Mouse (Mus musculus): ENCODE results near the gene Col6a5. TPM values are rescaled to one million over a fixed set of nuclear protein-coding genes. Genes with fewer than 3 reads are reported as not detected.

Col6a5 gene
- polyA plus RNA-seq, 1 experiment from 2014 or later: 0.05 TPM

- H3K4me3 ChIP-seq (ENCODE audit: control insufficient read depth in 1 of 2, insufficient read depth in 1 of 2, low read depth in 1 of 2, low read length in 2 of 2): no peak overlapping the region
- no peaks in the 10 kb centered on the region for H3K9me3 ChIP-seq (ENCODE audit: control insufficient read depth, low read length)
- no peak for ATAC-seq (ENCODE audit: insufficient number of reproducible peaks, insufficient read depth, low FRiP score, low read depth)
- no peaks in the 10 kb centered on the region for H3K36me3 ChIP-seq (ENCODE audit: control insufficient read depth, insufficient read depth, low read length)
- H3K4me1 ChIP-seq (ENCODE audit: control insufficient read depth in 2 of 2, insufficient read depth in 2 of 2, low read length in 2 of 2): no peaks in the 10 kb centered on the region
- H3K27ac ChIP-seq (replicated peaks in 1 of 2; ENCODE audit: control insufficient read depth in 1 of 2, insufficient read depth in 1 of 2, low read depth in 2 of 2, low read length in 2 of 2): no peak overlapping the region
- H3K4me2 ChIP-seq (ENCODE audit: low read length): no peak overlapping the region
- H3K27me3 ChIP-seq (ENCODE audit: control insufficient read depth, insufficient read depth, low read length): peaks cover 13% of the 10 kb centered on the region
- H3K9ac ChIP-seq (ENCODE audit: low read length): no peak overlapping the region
- 28% methylated on average over 13 of the region's 13 CpGs for WGBS
Observed at GRCm38 (mm10) chr9:105976871-105977270, 16.4 kb upstream of the Col6a5 start.

- Histone ChIP-seq H3K27ac (replicated peaks in 1 of 2; ENCODE audit: control insufficient read depth in 1 of 2, insufficient read depth in 1 of 2, low read depth in 2 of 2, low read length in 2 of 2) (no peak overlapping the region), H3K9ac (ENCODE audit: low read length) (no peak overlapping the region), H3K9me3 (ENCODE audit: control insufficient read depth, low read length) (no peaks in the 10 kb centered on the region), H3K4me1 (ENCODE audit: control insufficient read depth in 2 of 2, insufficient read depth in 2 of 2, low read length in 2 of 2) (no peaks in the 10 kb centered on the region), H3K4me2 (ENCODE audit: low read length) (no peak overlapping the region), H3K27me3 (ENCODE audit: control insufficient read depth, insufficient read depth, low read length) (peaks cover 13% of the 10 kb centered on the region), H3K4me3 (ENCODE audit: control insufficient read depth in 1 of 2, insufficient read depth in 1 of 2, low read depth in 1 of 2, low read length in 2 of 2) (no peak overlapping the region), H3K36me3 (ENCODE audit: control insufficient read depth, insufficient read depth, low read length) (no peaks in the 10 kb centered on the region)
- ATAC-seq (ENCODE audit: insufficient number of reproducible peaks, insufficient read depth, low FRiP score, low read depth): no peak
- WGBS: 39% methylated on average over 6 of the region's 6 CpGs
Observed at GRCm38 (mm10) chr9:105976314-105976713, 15.9 kb upstream of the Col6a5 start.

GRCm38 (mm10) chr9:105973736-105974135 lies 13.3 kb upstream of the Col6a5 start:
- Histone ChIP-seq H3K27ac (replicated peaks in 1 of 2; ENCODE audit: control insufficient read depth in 1 of 2, insufficient read depth in 1 of 2, low read depth in 2 of 2, low read length in 2 of 2) (no peak overlapping the region), H3K9me3 (ENCODE audit: control insufficient read depth, low read length) (no peaks in the 10 kb centered on the region), H3K36me3 (ENCODE audit: control insufficient read depth, insufficient read depth, low read length) (no peaks in the 10 kb centered on the region), H3K4me3 (ENCODE audit: control insufficient read depth in 1 of 2, insufficient read depth in 1 of 2, low read depth in 1 of 2, low read length in 2 of 2) (no peak overlapping the region), H3K4me2 (ENCODE audit: low read length) (no peak overlapping the region), H3K27me3 (ENCODE audit: control insufficient read depth, insufficient read depth, low read length) (peaks cover 13% of the 10 kb centered on the region), H3K9ac (ENCODE audit: low read length) (no peak overlapping the region), H3K4me1 (ENCODE audit: control insufficient read depth in 2 of 2, insufficient read depth in 2 of 2, low read length in 2 of 2) (no peaks in the 10 kb centered on the region)
- no peak for ATAC-seq (ENCODE audit: insufficient number of reproducible peaks, insufficient read depth, low FRiP score, low read depth)
- 75% methylated on average over 1 of the region's 1 CpGs for WGBS

GRCm38 (mm10) chr9:105972031-105972430 lies 11.6 kb upstream of the Col6a5 start:
- Histone ChIP-seq H3K27ac (replicated peaks in 1 of 2; ENCODE audit: control insufficient read depth in 1 of 2, insufficient read depth in 1 of 2, low read depth in 2 of 2, low read length in 2 of 2) (no peak overlapping the region), H3K9me3 (ENCODE audit: control insufficient read depth, low read length) (no peaks in the 10 kb centered on the region), H3K9ac (ENCODE audit: low read length) (no peak overlapping the region), H3K36me3 (ENCODE audit: control insufficient read depth, insufficient read depth, low read length) (no peaks in the 10 kb centered on the region), H3K4me2 (ENCODE audit: low read length) (no peak overlapping the region), H3K27me3 (ENCODE audit: control insufficient read depth, insufficient read depth, low read length) (peaks cover 11% of the 10 kb centered on the region), H3K4me1 (ENCODE audit: control insufficient read depth in 2 of 2, insufficient read depth in 2 of 2, low read length in 2 of 2) (no peaks in the 10 kb centered on the region), H3K4me3 (ENCODE audit: control insufficient read depth in 1 of 2, insufficient read depth in 1 of 2, low read depth in 1 of 2, low read length in 2 of 2) (no peak overlapping the region)
- 75% methylated on average over 3 of the region's 3 CpGs for WGBS
- no peak for ATAC-seq (ENCODE audit: insufficient number of reproducible peaks, insufficient read depth, low FRiP score, low read depth)

GRCm38 (mm10) chr9:105971351-105971894 lies 11.0 kb upstream of the Col6a5 start:
- Histone ChIP-seq H3K36me3 (ENCODE audit: control insufficient read depth, insufficient read depth, low read length) (no peaks in the 10 kb centered on the region), H3K9me3 (ENCODE audit: control insufficient read depth, low read length) (no peaks in the 10 kb centered on the region), H3K4me3 (ENCODE audit: control insufficient read depth in 1 of 2, insufficient read depth in 1 of 2, low read depth in 1 of 2, low read length in 2 of 2) (no peak overlapping the region), H3K27ac (replicated peaks in 1 of 2; ENCODE audit: control insufficient read depth in 1 of 2, insufficient read depth in 1 of 2, low read depth in 2 of 2, low read length in 2 of 2) (no peak overlapping the region), H3K4me2 (ENCODE audit: low read length) (no peak overlapping the region), H3K9ac (ENCODE audit: low read length) (no peak overlapping the region), H3K27me3 (ENCODE audit: control insufficient read depth, insufficient read depth, low read length) (peaks cover 5% of the 10 kb centered on the region; the same call in 1 of the 2 replicates), H3K4me1 (ENCODE audit: control insufficient read depth in 2 of 2, insufficient read depth in 2 of 2, low read length in 2 of 2) (no peaks in the 10 kb centered on the region)
- WGBS: 88% methylated on average over 14 of the region's 14 CpGs
- no peak for ATAC-seq (ENCODE audit: insufficient number of reproducible peaks, insufficient read depth, low FRiP score, low read depth)

GRCm38 (mm10) chr9:105970901-105971300 lies 10.5 kb upstream of the Col6a5 start:
- Histone ChIP-seq H3K9ac (ENCODE audit: low read length) (no peak overlapping the region), H3K4me1 (ENCODE audit: control insufficient read depth in 2 of 2, insufficient read depth in 2 of 2, low read length in 2 of 2) (no peaks in the 10 kb centered on the region), H3K4me2 (ENCODE audit: low read length) (no peak overlapping the region), H3K27me3 (ENCODE audit: control insufficient read depth, insufficient read depth, low read length) (peaks cover 3% of the 10 kb centered on the region; the same call in 1 of the 2 replicates), H3K9me3 (ENCODE audit: control insufficient read depth, low read length) (no peaks in the 10 kb centered on the region), H3K36me3 (ENCODE audit: control insufficient read depth, insufficient read depth, low read length) (no peaks in the 10 kb centered on the region), H3K4me3 (ENCODE audit: control insufficient read depth in 1 of 2, insufficient read depth in 1 of 2, low read depth in 1 of 2, low read length in 2 of 2) (no peak overlapping the region), H3K27ac (replicated peaks in 1 of 2; ENCODE audit: control insufficient read depth in 1 of 2, insufficient read depth in 1 of 2, low read depth in 2 of 2, low read length in 2 of 2) (no peak overlapping the region)
- 57% methylated on average over 5 of the region's 5 CpGs for WGBS
- ATAC-seq (ENCODE audit: insufficient number of reproducible peaks, insufficient read depth, low FRiP score, low read depth): no peak

- Histone ChIP-seq H3K4me1 (ENCODE audit: control insufficient read depth in 2 of 2, insufficient read depth in 2 of 2, low read length in 2 of 2) (no peaks in the 10 kb centered on the region), H3K27me3 (ENCODE audit: control insufficient read depth, insufficient read depth, low read length) (no peaks in the 10 kb centered on the region), H3K4me3 (ENCODE audit: control insufficient read depth in 1 of 2, insufficient read depth in 1 of 2, low read depth in 1 of 2, low read length in 2 of 2) (no peak overlapping the region), H3K4me2 (ENCODE audit: low read length) (no peak overlapping the region), H3K9ac (ENCODE audit: low read length) (no peak overlapping the region), H3K36me3 (ENCODE audit: control insufficient read depth, insufficient read depth, low read length) (no peaks in the 10 kb centered on the region), H3K27ac (replicated peaks in 1 of 2; ENCODE audit: control insufficient read depth in 1 of 2, insufficient read depth in 1 of 2, low read depth in 2 of 2, low read length in 2 of 2) (no peak overlapping the region), H3K9me3 (ENCODE audit: control insufficient read depth, low read length) (no peaks in the 10 kb centered on the region)
- WGBS: 73% methylated on average over 5 of the region's 5 CpGs
- no peak for ATAC-seq (ENCODE audit: insufficient number of reproducible peaks, insufficient read depth, low FRiP score, low read depth)
Observed at GRCm38 (mm10) chr9:105967976-105968375, 7.5 kb upstream of the Col6a5 start.

GRCm38 (mm10) chr9:105959116-105959515 lies 1.3 kb downstream of the Col6a5 start:
- 0 out of 2 replicates have a peak, but pooled peaks cover 5% of the 10 kb centered on the region for H3K27me3 ChIP-seq (ENCODE audit: control insufficient read depth, insufficient read depth, low read length)
- no peak overlapping the region for H3K9ac ChIP-seq (ENCODE audit: low read length)
- 59% methylated on average over 1 of the region's 1 CpGs for WGBS
- H3K4me3 ChIP-seq (ENCODE audit: control insufficient read depth in 1 of 2, insufficient read depth in 1 of 2, low read depth in 1 of 2, low read length in 2 of 2): no peak overlapping the region
- ATAC-seq (ENCODE audit: insufficient number of reproducible peaks, insufficient read depth, low FRiP score, low read depth): no peak
- H3K4me1 ChIP-seq (ENCODE audit: control insufficient read depth in 2 of 2, insufficient read depth in 2 of 2, low read length in 2 of 2): peaks cover 3 to 6% of the 10 kb centered on the region in 2 experiments; a peak in 2 of 4 replicates
- no peaks in the 10 kb centered on the region for H3K36me3 ChIP-seq (ENCODE audit: control insufficient read depth, insufficient read depth, low read length)
- H3K9me3 ChIP-seq (ENCODE audit: control insufficient read depth, low read length): no peaks in the 10 kb centered on the region
- no peak overlapping the region for H3K27ac ChIP-seq (replicated peaks in 1 of 2; ENCODE audit: control insufficient read depth in 1 of 2, insufficient read depth in 1 of 2, low read depth in 2 of 2, low read length in 2 of 2)
- H3K4me2 ChIP-seq (ENCODE audit: low read length): no peak overlapping the region

Measured in heart, embryonic 14.5 days (tissue).